Mouse (Mus musculus): Measurements from ENCODE around the gene Lancl1. TPM values are rescaled to one million over a fixed set of nuclear protein-coding genes. Genes with fewer than 3 reads are reported as not detected.

Gene Lancl1
- total RNA-seq, 2 experiments from 2014 or later: 142 to 160 TPM

GRCm38 (mm10) chr1:67020637-67021161 is 18.0 kb downstream of the Lancl1 start:
- DNase-seq (ENCODE audit: low spot score in 2 of 2): no peak

- no peak for DNase-seq (ENCODE audit: low spot score in 2 of 2)
Measured at GRCm38 (mm10) chr1:67017101-67017870, 21.4 kb downstream of the Lancl1 start.

GRCm38 (mm10) chr1:67014205-67014604 is 24.5 kb downstream of the Lancl1 start:
- DNase-seq (ENCODE audit: low spot score in 2 of 2): no peak

GRCm38 (mm10) chr1:67010520-67010919 is 28.2 kb downstream of the Lancl1 start:
- DNase-seq (ENCODE audit: low spot score in 2 of 2): no peak

- DNase-seq (ENCODE audit: low spot score in 2 of 2): no peak
Measured at GRCm38 (mm10) chr1:67003699-67004098, 35.0 kb downstream of the Lancl1 start.

- no peak for DNase-seq (ENCODE audit: low spot score in 2 of 2)
Measured at GRCm38 (mm10) chr1:67002226-67002625, 36.4 kb downstream of the Lancl1 start.

GRCm38 (mm10) chr1:67001367-67001766 is 37.3 kb downstream of the Lancl1 start:
- DNase-seq (ENCODE audit: low spot score in 2 of 2): no peak

GRCm38 (mm10) chr1:67000484-67000883 is 38.2 kb downstream of the Lancl1 start:
- DNase-seq (ENCODE audit: low spot score in 2 of 2): no peak

GRCm38 (mm10) chr1:66998601-66999000 is 40.1 kb downstream of the Lancl1 start:
- DNase-seq (ENCODE audit: low spot score in 2 of 2): peak in 1 of 2 experiments; percentile 15

GRCm38 (mm10) chr1:66998188-66998587 is 40.5 kb downstream of the Lancl1 start:
- no peak for DNase-seq (ENCODE audit: low spot score in 2 of 2)

GRCm38 (mm10) chr1:66996819-66997218 is 41.9 kb downstream of the Lancl1 start:
- no peak for DNase-seq (ENCODE audit: low spot score in 2 of 2)

- DNase-seq (ENCODE audit: low spot score in 2 of 2): peak in 1 of 2 experiments; percentile 69
Measured at GRCm38 (mm10) chr1:66992764-66993163, 45.9 kb downstream of the Lancl1 start.

GRCm38 (mm10) chr1:66987558-66988190 is 51.0 kb downstream of the Lancl1 start:
- DNase-seq (ENCODE audit: low spot score in 2 of 2): no peak

GRCm38 (mm10) chr1:66985906-66986305 is 52.8 kb downstream of the Lancl1 start:
- DNase-seq (ENCODE audit: low spot score in 2 of 2): no peak

GRCm38 (mm10) chr1:66985129-66985698 is 53.5 kb downstream of the Lancl1 start:
- DNase-seq (ENCODE audit: low spot score in 2 of 2): no peak

- no peak for DNase-seq (ENCODE audit: low spot score in 2 of 2)
Measured at GRCm38 (mm10) chr1:66980129-66980528, 58.5 kb downstream of the Lancl1 start.

- DNase-seq (ENCODE audit: low spot score in 2 of 2): no peak
Measured at GRCm38 (mm10) chr1:66975456-66975855, 63.2 kb downstream of the Lancl1 start.

GRCm38 (mm10) chr1:66964857-66965256 is 73.8 kb downstream of the Lancl1 start:
- DNase-seq (ENCODE audit: low spot score in 2 of 2): no peak

GRCm38 (mm10) chr1:66960536-66961243 is 78.0 kb downstream of the Lancl1 start:
- DNase-seq (ENCODE audit: low spot score in 2 of 2): no peak

- DNase-seq (ENCODE audit: low spot score in 2 of 2): no peak
Measured at GRCm38 (mm10) chr1:66957361-66957760, 81.3 kb downstream of the Lancl1 start.

- no peak for DNase-seq (ENCODE audit: low spot score in 2 of 2)
Measured at GRCm38 (mm10) chr1:66951086-66951485, 87.6 kb downstream of the Lancl1 start.

Data from layer of hippocampus, postnatal 14 days (tissue).